Mouse (Mus musculus) limb, embryonic 11.5 days (tissue): ENCODE measurements around the gene Fbxo41. TPM values are rescaled to one million over a fixed set of nuclear protein-coding genes. Genes with fewer than 3 reads are reported as not detected.
A peak's percentile ranks its signal among the peaks of the same experiment; 100 is the strongest.

Source experiments
- ATAC-seq: fragments of 200-750 bp; cut with Nextera tagmentation; 2 replicates; pipeline ENCODE4 v1.8.0; 2017; ENCODE audit warnings: low read depth; ENCODE audit not compliant: insufficient number of reproducible peaks, low FRiP score, low TSS enrichment
- DNase-seq: peaks from one replicate; pipeline ENCODE4 v3.0.0-alpha.2; 2015; ENCODE audit warnings: low spot score
- H3K27ac ChIP-seq: fragments of 300-500 bp; sonication (generic); replicated peaks from 2 replicates; pipeline ENCODE4 v1.5.1; 2014; ENCODE audit warnings: low read depth, mild to moderate bottlenecking, low read length
- H3K27me3 ChIP-seq: fragments of 300-500 bp; sonication (generic); 2 replicates; pipeline ENCODE4 v1.6.1; 2014; ENCODE audit warnings: mild to moderate bottlenecking, low read length, mixed read lengths; ENCODE audit not compliant: control insufficient read depth, insufficient read depth
- H3K36me3 ChIP-seq: fragments of 300-500 bp; sonication (generic); 2 replicates; pipeline ENCODE4 v1.6.1; 2014; ENCODE audit warnings: mild to moderate bottlenecking, low read length, moderate library complexity, mixed read lengths; ENCODE audit not compliant: control insufficient read depth, insufficient read depth
- H3K4me1 ChIP-seq: fragments of 300-500 bp; sonication (generic); 2 replicates; pipeline ENCODE4 v1.6.1; 2014; ENCODE audit warnings: low read length, mixed read lengths; ENCODE audit not compliant: control insufficient read depth, insufficient read depth
- H3K4me2 ChIP-seq: fragments of 300-500 bp; sonication (generic); 2 replicates; pipeline ENCODE4 v1.6.1; 2014; ENCODE audit warnings: low read depth, mild to moderate bottlenecking, moderate library complexity; ENCODE audit not compliant: severe bottlenecking
- H3K4me3 ChIP-seq: fragments of 300-500 bp; sonication (generic); 2 replicates; pipeline ENCODE4 v1.5.1; 2014; ENCODE audit warnings: low read depth, low read length
- H3K9ac ChIP-seq: fragments of 300-500 bp; sonication (generic); 2 replicates; pipeline ENCODE4 v1.6.1; 2014; ENCODE audit warnings: mild to moderate bottlenecking, low read length
- H3K9me3 ChIP-seq: fragments of 300-500 bp; sonication (generic); 2 replicates; pipeline ENCODE4 v1.6.1; 2016; ENCODE audit warnings: low read length; ENCODE audit not compliant: control insufficient read depth
- WGBS: fragments of 180-500 bp; shearing (Covaris S2); extraction: QIAGEN DNeasy Blood & Tissue Kit; methylation state at CpG from one replicate; pipeline ENCODE4 v1.1.7; 2014; 5-methylcytosine and 5-hydroxymethylcytosine counted together
- polyA plus RNA-seq: library from polyadenylated mRNA; unstranded; fragments of >200 nt; fragmentation: Nextera tagmentation; extraction: Ambion mirVana; gene quantifications from 2 replicates; pipeline ENCODE4 v1.2.1, GENCODE M21; 2014

Gene Fbxo41
- polyA plus RNA-seq, 1 experiment from 2014 or later, result 1.5 TPM

GRCm38 (mm10) chr6:85472542-85472941 lies 30.3 kb downstream of the Fbxo41 start:
- Histone ChIP-seq H3K9me3 (no peaks in the 10 kb centered on the region), H3K36me3 (peaks cover 14% of the 10 kb centered on the region), H3K9ac (no peak overlapping the region), H3K27me3 (no peaks in the 10 kb centered on the region), H3K27ac (no peak overlapping the region), H3K4me3 (no peak overlapping the region), H3K4me1 (peaks cover 3% of the 10 kb centered on the region; the same call in 1 of the 2 replicates), H3K4me2 (no peak overlapping the region)
- DNase-seq (no peak), ATAC-seq (no peak)
- WGBS, result 53% methylated on average over 5 of the region's 5 CpGs

- DNase-seq, result no peak
- Histone ChIP-seq H3K4me2 (no peak overlapping the region), H3K9me3 (no peaks in the 10 kb centered on the region), H3K9ac (no peak overlapping the region), H3K27me3 (no peaks in the 10 kb centered on the region), H3K4me3 (no peak overlapping the region), H3K27ac (no peak overlapping the region), H3K36me3 (peaks cover 15% of the 10 kb centered on the region), H3K4me1 (no peaks in the 10 kb centered on the region)
- 67% methylated on average over 8 of the region's 8 CpGs for WGBS
- no peak for ATAC-seq
These were observed 30.8 kb downstream of the Fbxo41 start for GRCm38 (mm10) chr6:85471962-85472361.

- H3K36me3 ChIP-seq, result peaks cover 24% of the 10 kb centered on the region
- no peak overlapping the region for H3K4me3 ChIP-seq
- H3K4me2 ChIP-seq, result no peak overlapping the region; the same call in 1 of the 2 replicates
- no peak for DNase-seq
- no peaks in the 10 kb centered on the region for H3K27me3 ChIP-seq
- WGBS, result 76% methylated on average over 5 of the region's 5 CpGs
- no peak overlapping the region for H3K27ac ChIP-seq
- H3K9me3 ChIP-seq, result no peaks in the 10 kb centered on the region
- no peak overlapping the region for H3K9ac ChIP-seq
- ATAC-seq, result no peak
- no peaks in the 10 kb centered on the region for H3K4me1 ChIP-seq
These were observed 32.9 kb downstream of the Fbxo41 start for GRCm38 (mm10) chr6:85469660-85470430.

GRCm38 (mm10) chr6:85465381-85465780 lies 37.4 kb downstream of the Fbxo41 start:
- DNase-seq, result no peak
- no peak for ATAC-seq
- Histone ChIP-seq H3K9me3 (no peaks in the 10 kb centered on the region), H3K9ac (no peak overlapping the region), H3K4me1 (no peaks in the 10 kb centered on the region), H3K4me2 (no peak overlapping the region), H3K36me3 (peaks cover 44% of the 10 kb centered on the region), H3K4me3 (no peak overlapping the region), H3K27ac (no peak overlapping the region), H3K27me3 (no peaks in the 10 kb centered on the region)

- Histone ChIP-seq H3K27me3 (no peaks in the 10 kb centered on the region), H3K4me1 (no peaks in the 10 kb centered on the region), H3K4me2 (no peak overlapping the region), H3K9ac (no peak overlapping the region), H3K4me3 (no peak overlapping the region), H3K36me3 (peaks cover 26% of the 10 kb centered on the region), H3K9me3 (no peaks in the 10 kb centered on the region), H3K27ac (no peak overlapping the region)
- DNase-seq (no peak), ATAC-seq (no peak)
- whole genome bisulfite sequencing, result 88% methylated on average over 2 of the region's 2 CpGs
These were observed 43.2 kb downstream of the Fbxo41 start for GRCm38 (mm10) chr6:85459621-85460020.

GRCm38 (mm10) chr6:85452816-85453215 lies 50.0 kb downstream of the Fbxo41 start:
- Histone ChIP-seq H3K27me3 (no peaks in the 10 kb centered on the region), H3K36me3 (no peaks in the 10 kb centered on the region), H3K27ac (no peak overlapping the region), H3K4me2 (peak overlapping the region; percentile 95), H3K9me3 (no peaks in the 10 kb centered on the region), H3K4me1 (peaks cover 13% of the 10 kb centered on the region), H3K4me3 (peak overlapping the region; percentile 87), H3K9ac (peak overlapping the region; percentile 93)
- no peak for ATAC-seq
- WGBS, result 11% methylated on average over 7 of the region's 7 CpGs
- peak; percentile 24 for DNase-seq

GRCm38 (mm10) chr6:85452411-85452665 lies 50.5 kb downstream of the Fbxo41 start:
- H3K4me3 ChIP-seq, result peak overlapping the region; percentile 87
- peaks cover 2% of the 10 kb centered on the region; the same call in 1 of the 2 replicates for H3K36me3 ChIP-seq
- H3K9me3 ChIP-seq, result no peaks in the 10 kb centered on the region
- H3K27me3 ChIP-seq, result no peaks in the 10 kb centered on the region
- ATAC-seq (no peak), DNase-seq (no peak)
- WGBS, result 0% methylated on average over 15 of the region's 15 CpGs
- peak overlapping the region; percentile 93 for H3K9ac ChIP-seq
- H3K4me1 ChIP-seq, result peaks cover 13% of the 10 kb centered on the region
- peak overlapping the region; percentile 86 for H3K27ac ChIP-seq
- peak overlapping the region; percentile 95 for H3K4me2 ChIP-seq

- Histone ChIP-seq H3K27me3 (no peaks in the 10 kb centered on the region), H3K9me3 (no peaks in the 10 kb centered on the region), H3K9ac (peak within 1 kb of the TSS; percentile 93), H3K36me3 (peaks cover 2% of the 10 kb centered on the region; the same call in 1 of the 2 replicates), H3K4me1 (peaks cover 13% of the 10 kb centered on the region), H3K4me3 (peak within 1 kb of the TSS; percentile 87), H3K4me2 (peak within 1 kb of the TSS; percentile 95), H3K27ac (peak within 1 kb of the TSS; percentile 86)
- ATAC-seq (peak; percentile 92), DNase-seq (peak; percentile 99)
- WGBS, result under 1% methylated on average over 54 of the region's 54 CpGs
These were observed 51.0 kb downstream of the Fbxo41 start, which contains the start of gene Pradc1 for GRCm38 (mm10) chr6:85451664-85452410. Pradc1 (minus strand) TSS chr6:85451970.
